Mouse (Mus musculus) thymus, adult 2 months (tissue): ENCODE data around the gene Nqo1. TPM values are rescaled to one million over a fixed set of nuclear protein-coding genes. Genes with fewer than 3 reads are reported as not detected.
A peak's percentile ranks its signal among the peaks of the same experiment; 100 is the strongest.

Experiments used
- DNase-seq: peaks from one replicate; pipeline ENCODE4 v3.0.0; 2021
- H3K27ac ChIP-seq: fragments of 200-500 bp; 2 replicates; pipeline ENCODE4 v1.5.1; 2012; ENCODE audit warnings: low read length, control low read depth; ENCODE audit not compliant: control insufficient read depth, insufficient read depth
- H3K27me3 ChIP-seq: fragments of 200-500 bp; 2 replicates; pipeline ENCODE4 v1.6.1; 2012; ENCODE audit warnings: mild to moderate bottlenecking, low read length, moderate library complexity, mixed read lengths; ENCODE audit not compliant: control insufficient read depth, insufficient read depth
- H3K36me3 ChIP-seq: fragments of 200-500 bp; 2 replicates; pipeline ENCODE4 v1.6.1; 2012; ENCODE audit warnings: mild to moderate bottlenecking, low read length, moderate library complexity; ENCODE audit not compliant: control insufficient read depth, insufficient read depth
- H3K4me1 ChIP-seq: fragments of 200-500 bp; replicated peaks from 2 replicates; pipeline ENCODE4 v1.6.1; 2012; ENCODE audit warnings: low read length; ENCODE audit not compliant: control insufficient read depth, insufficient read depth
- H3K4me3 ChIP-seq: fragments of 200-500 bp; 2 replicates; pipeline ENCODE4 v1.5.1; 2012; ENCODE audit warnings: mild to moderate bottlenecking, low read length, control low read depth, moderate library complexity; ENCODE audit not compliant: control insufficient read depth, insufficient read depth
- CTCF ChIP-seq: fragments of 200-500 bp; IDR thresholded peaks from 2 replicates; pipeline ENCODE4 v1.5.1; 2012; ENCODE audit warnings: mild to moderate bottlenecking, control low read depth, low read length, moderate library complexity, borderline replicate concordance; ENCODE audit not compliant: control insufficient read depth, poor library complexity, insufficient read depth; ENCODE audit errors: extremely low read depth
- POLR2A ChIP-seq: fragments of 200-500 bp; IDR thresholded peaks from 2 replicates; pipeline ENCODE4 v1.6.1; 2012; ENCODE audit warnings: mild to moderate bottlenecking, low read length, control low read depth, moderate library complexity; ENCODE audit not compliant: control insufficient read depth, poor library complexity, insufficient read depth; ENCODE audit errors: extremely low read depth
- WGBS: fragments of 180-500 bp; shearing (Covaris S2); methylation state at CpG from one replicate; pipeline ENCODE4 v1.1.7; 2018; 5-methylcytosine and 5-hydroxymethylcytosine counted together
- polyA plus RNA-seq: library from polyadenylated mRNA; depleted of rRNA; stranded (reverse); fragments of >200 nt; gene quantifications from 2 replicates; pipeline ENCODE4 v1.2.3, GENCODE M21; 2012

Gene Nqo1
- polyA plus RNA-seq, 1 experiment: 12.8 TPM

GRCm38 (mm10) chr8:107425230-107425597 lies 22.2 kb upstream of the Nqo1 start:
- H3K4me3 ChIP-seq: no peak overlapping the region
- no peaks in the 10 kb centered on the region for H3K27me3 ChIP-seq
- no peak overlapping the region for H3K27ac ChIP-seq
- peaks cover 13% of the 10 kb centered on the region for H3K36me3 ChIP-seq
- peaks cover 6% of the 10 kb centered on the region for H3K4me1 ChIP-seq
- no peak for TF ChIP-seq CTCF
- TF ChIP-seq POLR2A: no peak
- DNase-seq: no peak
- 44% methylated on average over 8 of the region's 8 CpGs for WGBS

- no peaks in the 10 kb centered on the region for H3K27me3 ChIP-seq
- peaks cover 6% of the 10 kb centered on the region for H3K4me1 ChIP-seq
- under 1% methylated on average over 50 of the region's 50 CpGs for WGBS
- DNase-seq: peak; percentile 97
- peaks cover 18% of the 10 kb centered on the region for H3K36me3 ChIP-seq
- TF ChIP-seq POLR2A: peak; percentile 66
- peak; percentile 99 for TF ChIP-seq CTCF
- H3K4me3 ChIP-seq: peak within 1 kb of the TSS; percentile 74
- no peak within 1 kb of the TSS for H3K27ac ChIP-seq
These were observed 21.7 kb upstream of the Nqo1 start, which contains the start of gene Nob1 for GRCm38 (mm10) chr8:107424597-107425229. Gene Nob1, minus strand, starts transcription at chr8:107425051.

- TF ChIP-seq CTCF: no peak
- no peak for TF ChIP-seq POLR2A
- Histone ChIP-seq H3K27me3 (no peaks in the 10 kb centered on the region), H3K27ac (no peak overlapping the region), H3K36me3 (peaks cover 20% of the 10 kb centered on the region), H3K4me3 (peak overlapping the region; percentile 74), H3K4me1 (peaks cover 6% of the 10 kb centered on the region)
- WGBS: 25% methylated on average over 9 of the region's 9 CpGs
- no peak for DNase-seq
These were observed 21.2 kb upstream of the Nqo1 start for GRCm38 (mm10) chr8:107424176-107424575.

- Histone ChIP-seq H3K4me1 (no peaks in the 10 kb centered on the region), H3K27ac (no peak overlapping the region), H3K36me3 (peaks cover 76% of the 10 kb centered on the region), H3K27me3 (no peaks in the 10 kb centered on the region), H3K4me3 (no peak overlapping the region)
- TF ChIP-seq POLR2A (no peak), CTCF (no peak)
- WGBS: 97% methylated on average over 12 of the region's 12 CpGs
- DNase-seq: no peak
These were observed 14.0 kb upstream of the Nqo1 start for GRCm38 (mm10) chr8:107417001-107417400.

GRCm38 (mm10) chr8:107413881-107414280 lies 10.9 kb upstream of the Nqo1 start:
- no peak for DNase-seq
- no peak overlapping the region for H3K27ac ChIP-seq
- WGBS: 84% methylated on average over 10 of the region's 10 CpGs
- H3K27me3 ChIP-seq: no peaks in the 10 kb centered on the region
- no peak overlapping the region for H3K4me3 ChIP-seq
- H3K4me1 ChIP-seq: no peaks in the 10 kb centered on the region
- no peak for TF ChIP-seq POLR2A
- no peak for TF ChIP-seq CTCF
- H3K36me3 ChIP-seq: peaks cover 57% of the 10 kb centered on the region

- no peak for DNase-seq
- peaks cover 44% of the 10 kb centered on the region for H3K36me3 ChIP-seq
- no peak overlapping the region for H3K4me3 ChIP-seq
- 94% methylated on average over 8 of the region's 8 CpGs for WGBS
- no peak overlapping the region for H3K27ac ChIP-seq
- H3K27me3 ChIP-seq: no peaks in the 10 kb centered on the region
- H3K4me1 ChIP-seq: no peaks in the 10 kb centered on the region
- TF ChIP-seq POLR2A (no peak), CTCF (no peak)
These were observed 9.5 kb upstream of the Nqo1 start for GRCm38 (mm10) chr8:107412552-107412951.

- H3K27ac ChIP-seq: no peak overlapping the region
- 72% methylated on average over 4 of the region's 4 CpGs for WGBS
- H3K27me3 ChIP-seq: no peaks in the 10 kb centered on the region
- peaks cover 37% of the 10 kb centered on the region for H3K36me3 ChIP-seq
- no peak overlapping the region for H3K4me3 ChIP-seq
- H3K4me1 ChIP-seq: no peaks in the 10 kb centered on the region
- TF ChIP-seq POLR2A (no peak), CTCF (no peak; the same call in 1 of the 2 replicates)
- DNase-seq: peak; percentile 18
These were observed 8.4 kb upstream of the Nqo1 start for GRCm38 (mm10) chr8:107411391-107411790.
